Mouse (Mus musculus): ENCODE results near the gene Ddx28.

DNA sequence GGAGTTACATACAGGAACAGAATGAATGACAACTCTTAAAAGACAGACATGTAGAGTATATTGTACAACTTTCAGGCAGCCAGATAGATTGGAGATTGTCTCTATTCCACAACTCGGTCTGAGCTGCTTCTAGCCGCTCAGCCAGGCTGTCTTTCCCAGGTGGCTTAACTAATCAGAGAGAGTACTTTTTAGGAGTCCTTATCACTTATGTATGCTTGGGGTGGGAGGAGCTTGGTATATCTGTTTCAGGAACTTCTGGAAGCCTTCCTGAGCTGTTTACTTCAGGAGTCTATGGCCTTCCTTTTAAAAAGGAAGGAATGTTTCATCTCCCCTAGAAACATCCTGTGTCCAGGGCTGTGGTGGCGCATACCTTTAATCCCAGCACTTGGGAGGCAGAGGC is 6.4 kb upstream of the Ddx28 start:
- TF ChIP-seq POLR2A (IDR thresholded peaks at IDR 0.05; ENCODE audit: low read depth, low read length) (no peak), CTCF (IDR thresholded peaks at IDR 0.05; ENCODE audit: extremely low read depth, insufficient read depth, insufficient read length, insufficient replicate concordance) (no peak)

Data from spleen, adult 2 months (tissue).